Mouse (Mus musculus) limb, embryonic 13.5 days (tissue): ENCODE data around the gene Chdh. TPM values are rescaled to one million over a fixed set of nuclear protein-coding genes. Genes with fewer than 3 reads are reported as not detected.

ENCODE experiments used
- ATAC-seq: fragments of 200-750 bp; cut with Nextera tagmentation; 2 replicates; pipeline ENCODE4 v1.8.0; 2017; ENCODE audit warnings: low read depth, moderate number of reproducible peaks, moderate TSS enrichment; ENCODE audit not compliant: low FRiP score
- H3K27ac ChIP-seq: fragments of 300-500 bp; sonication (generic); 2 replicates; pipeline ENCODE4 v1.5.1; 2015; ENCODE audit warnings: inconsistent platforms, mild to moderate bottlenecking, moderate library complexity
- H3K27me3 ChIP-seq: fragments of 300-500 bp; sonication (generic); 2 replicates; pipeline ENCODE4 v1.6.1; 2015; ENCODE audit warnings: mild to moderate bottlenecking, inconsistent platforms
- H3K36me3 ChIP-seq: fragments of 300-500 bp; sonication (generic); 2 replicates; pipeline ENCODE4 v1.6.1; 2015; ENCODE audit warnings: inconsistent platforms, mild to moderate bottlenecking, moderate library complexity
- H3K4me1 ChIP-seq: fragments of 300-500 bp; sonication (generic); 2 replicates; pipeline ENCODE4 v1.6.1; 2015; ENCODE audit warnings: inconsistent platforms
- H3K4me2 ChIP-seq: fragments of 300-500 bp; sonication (generic); replicated peaks from 2 replicates; pipeline ENCODE4 v1.6.1; 2015; ENCODE audit warnings: inconsistent platforms, mild to moderate bottlenecking, moderate library complexity
- H3K4me3 ChIP-seq: fragments of 300-500 bp; sonication (generic); 2 replicates; pipeline ENCODE4 v1.5.1; 2015; ENCODE audit warnings: moderate library complexity, mild to moderate bottlenecking, inconsistent platforms
- H3K9ac ChIP-seq: fragments of 300-500 bp; sonication (generic); 2 replicates; pipeline ENCODE4 v1.6.1; 2015; ENCODE audit warnings: mild to moderate bottlenecking, inconsistent platforms
- H3K9me3 ChIP-seq: fragments of 300-500 bp; sonication (generic); 2 replicates; pipeline ENCODE4 v1.6.1; 2016; ENCODE audit warnings: inconsistent platforms
- WGBS: fragments of 180-500 bp; shearing (Covaris S2); methylation state at CpG from one replicate; pipeline ENCODE4 v1.1.7; 2015; 5-methylcytosine and 5-hydroxymethylcytosine counted together
- microRNA-seq: library from miRNA; unstranded; fragments of <30 nt; microRNA quantifications from one replicate; pipeline ENCODE4, GENCODE M21; 2016
- polyA plus RNA-seq: library from polyadenylated mRNA; unstranded; fragments of >200 nt; fragmentation: Nextera tagmentation; extraction: Ambion mirVana; gene quantifications from 2 replicates; pipeline ENCODE4 v1.2.1, GENCODE M21; 2015

The Chdh gene
- polyA plus RNA-seq, 1 experiment from 2014 or later: 0.24 TPM

GRCm38 (mm10) chr14:30078115-30078808 is 69.4 kb downstream of the Chdh start:
- no peak for ATAC-seq
- Histone ChIP-seq H3K27ac (no peak overlapping the region), H3K4me1 (no peaks in the 10 kb centered on the region)

DNA sequence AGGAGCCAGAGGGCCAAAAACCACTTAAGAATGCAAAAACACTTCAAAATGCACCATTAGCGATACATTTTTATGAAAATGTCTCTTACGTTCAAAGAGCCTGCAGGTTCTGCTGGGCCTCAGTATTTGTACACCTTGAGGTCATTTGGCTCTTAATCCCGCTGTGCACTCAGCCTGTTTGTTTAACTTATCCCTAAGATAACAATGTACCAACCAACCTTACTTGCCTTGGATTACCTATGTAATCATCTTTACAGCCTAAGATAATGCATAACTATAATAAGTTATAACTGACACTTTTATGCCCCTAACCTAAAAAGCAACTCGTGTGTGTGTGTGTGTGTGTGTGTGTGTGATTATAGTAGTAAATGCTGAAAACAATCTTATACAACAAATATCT is 70.9 kb downstream of the Chdh start:
- no peak overlapping the region for H3K9ac ChIP-seq
- WGBS: 73% methylated on average over 4 of the region's 4 CpGs
- no peak for ATAC-seq

More at GRCm38 (mm10) chr14:30078115-30078808, 69.4 kb downstream of the Chdh start:
- H3K9ac ChIP-seq: no peak overlapping the region
- H3K27me3 ChIP-seq: no peaks in the 10 kb centered on the region
- no peaks in the 10 kb centered on the region for H3K9me3 ChIP-seq
- no peak overlapping the region for H3K4me2 ChIP-seq
- 78% methylated on average over 15 of the region's 15 CpGs for WGBS
- H3K4me3 ChIP-seq: no peak overlapping the region
- no peaks in the 10 kb centered on the region for H3K36me3 ChIP-seq

More for the DNA sequence above, 70.9 kb downstream of the Chdh start:
- no peaks in the 10 kb centered on the region for H3K27me3 ChIP-seq
- no peak overlapping the region for H3K4me2 ChIP-seq
- no peaks in the 10 kb centered on the region for H3K9me3 ChIP-seq
- H3K4me3 ChIP-seq: no peak overlapping the region
- no peaks in the 10 kb centered on the region for H3K4me1 ChIP-seq
- no peaks in the 10 kb centered on the region for H3K36me3 ChIP-seq
- H3K27ac ChIP-seq: no peak overlapping the region

Small RNA genes lying within 50 kb of the gene (microRNA-seq; reads per million reads assigned to microRNA genes)
- not detected for gene Mir6947

Other genes with a start within 250 kb of the Chdh start
- gene Selenok, start 40.7 kb upstream of the Chdh start, polyA plus RNA-seq: 298 and 303 TPM in 2 replicates
- gene Actr8, start 30.7 kb upstream of the Chdh start, polyA plus RNA-seq: 69.8 and 71.9 TPM in 2 replicates
- gene Il17rb, start 127 bp upstream of the Chdh start, polyA plus RNA-seq: 0.93 and 1.1 TPM in 2 replicates